Mouse (Mus musculus) hindbrain, embryonic 12.5 days (tissue): ENCODE data around the gene Xbp1. TPM values are rescaled to one million over a fixed set of nuclear protein-coding genes. Genes with fewer than 3 reads are reported as not detected.
"Not testable (repeated sequence)": the region's sequence is repeated elsewhere in the genome, so short reads cannot be mapped to it uniquely, and the experiment has no call there.

ENCODE experiments used
- ATAC-seq: fragments of 200-750 bp; cut with Nextera tagmentation; 2 replicates; pipeline ENCODE4 v1.8.0; 2017; ENCODE audit warnings: moderate TSS enrichment; ENCODE audit not compliant: low FRiP score
- H3K27ac ChIP-seq: fragments of 300-500 bp; sonication (generic); 2 replicates; pipeline ENCODE4 v1.5.1; 2016; ENCODE audit warnings: mild to moderate bottlenecking
- H3K27me3 ChIP-seq: fragments of 300-500 bp; sonication (generic); 2 replicates; pipeline ENCODE4 v1.6.1; 2016; ENCODE audit warnings: mild to moderate bottlenecking
- H3K36me3 ChIP-seq: fragments of 300-500 bp; sonication (generic); 2 replicates; pipeline ENCODE4 v1.6.1; 2016; ENCODE audit warnings: mild to moderate bottlenecking
- H3K4me1 ChIP-seq: fragments of 300-500 bp; sonication (generic); 2 replicates; pipeline ENCODE4 v1.6.1; 2016
- H3K4me2 ChIP-seq: fragments of 300-500 bp; sonication (generic); replicated peaks from 2 replicates; pipeline ENCODE4 v1.6.1; 2016; ENCODE audit warnings: mild to moderate bottlenecking
- H3K4me3 ChIP-seq: fragments of 300-500 bp; sonication (generic); 2 replicates; pipeline ENCODE4 v1.5.1; 2016; ENCODE audit warnings: mild to moderate bottlenecking
- H3K9ac ChIP-seq: fragments of 300-500 bp; sonication (generic); 2 replicates; pipeline ENCODE4 v1.6.1; 2016; ENCODE audit warnings: mild to moderate bottlenecking, moderate library complexity
- H3K9me3 ChIP-seq: fragments of 300-500 bp; sonication (generic); replicated peaks from 2 replicates; pipeline ENCODE4 v1.6.1; 2016; ENCODE audit warnings: mild to moderate bottlenecking
- WGBS: fragments of 180-500 bp; shearing (Covaris S2); methylation state at CpG from one replicate; pipeline ENCODE4 v1.1.7; 2016; 5-methylcytosine and 5-hydroxymethylcytosine counted together
- polyA plus RNA-seq: library from polyadenylated mRNA; unstranded; fragments of >200 nt; fragmentation: Nextera tagmentation; extraction: Ambion mirVana; gene quantifications from 2 replicates; pipeline ENCODE4 v1.2.1, GENCODE M21; 2016

Xbp1 gene
- 135 and 146 TPM in 2 replicates for polyA plus RNA-seq

- Histone ChIP-seq H3K4me3 (peak within 1 kb of the TSS; percentile 98), H3K9ac (peak within 1 kb of the TSS; percentile 96), H3K4me2 (peak within 1 kb of the TSS; percentile 70), H3K9me3 (no peaks in the 10 kb centered on the region), H3K27me3 (no peaks in the 10 kb centered on the region), H3K27ac (peak within 1 kb of the TSS; percentile 88), H3K36me3 (peaks cover 29% of the 10 kb centered on the region), H3K4me1 (peaks cover 25% of the 10 kb centered on the region)
- ATAC-seq = peak; percentile 98
- under 1% methylated on average over 67 of the region's 72 CpGs for WGBS
These were observed at the start of gene Xbp1 for GRCm38 (mm10) chr11:5520412-5521265. Xbp1 (plus strand) TSS chr11:5520659.

GRCm38 (mm10) chr11:5474130-5474529 lies 46.3 kb upstream of the Xbp1 start:
- ATAC-seq = no peak
- H3K9ac ChIP-seq = no peak overlapping the region
- WGBS = 14% methylated on average over 5 of the region's 5 CpGs
- no peak overlapping the region for H3K4me3 ChIP-seq
- no peaks in the 10 kb centered on the region for H3K36me3 ChIP-seq
- no peak overlapping the region for H3K4me2 ChIP-seq
- H3K9me3 ChIP-seq = no peaks in the 10 kb centered on the region
- no peak overlapping the region for H3K27ac ChIP-seq
- no peaks in the 10 kb centered on the region for H3K27me3 ChIP-seq
- H3K4me1 ChIP-seq = no peaks in the 10 kb centered on the region

- not testable (repeated sequence) for H3K4me2 ChIP-seq, ATAC-seq, H3K27ac ChIP-seq, H3K9me3 ChIP-seq, H3K4me3 ChIP-seq, H3K9ac ChIP-seq, H3K4me1 ChIP-seq, H3K36me3 ChIP-seq, H3K27me3 ChIP-seq
- 83% methylated on average over 2 of the region's 2 CpGs for WGBS
These were observed 44.8 kb upstream of the Xbp1 start for GRCm38 (mm10) chr11:5475556-5476118.

- Histone ChIP-seq H3K36me3 (no peaks in the 10 kb centered on the region), H3K27me3 (no peaks in the 10 kb centered on the region), H3K9ac (no peak overlapping the region), H3K4me2 (no peak overlapping the region), H3K27ac (no peak overlapping the region), H3K4me1 (no peaks in the 10 kb centered on the region), H3K4me3 (no peak overlapping the region), H3K9me3 (no peaks in the 10 kb centered on the region)
- WGBS = 88% methylated on average over 4 of the region's 4 CpGs
- ATAC-seq = no peak
These were observed 43.7 kb upstream of the Xbp1 start for GRCm38 (mm10) chr11:5476806-5477205.

- Histone ChIP-seq H3K9me3 (no peaks in the 10 kb centered on the region), H3K27ac (no peak overlapping the region), H3K9ac (no peak overlapping the region), H3K36me3 (no peaks in the 10 kb centered on the region), H3K4me3 (no peak overlapping the region), H3K4me1 (no peaks in the 10 kb centered on the region), H3K27me3 (no peaks in the 10 kb centered on the region), H3K4me2 (no peak overlapping the region)
- 83% methylated on average over 7 of the region's 7 CpGs for WGBS
- no peak for ATAC-seq
These were observed 42.3 kb upstream of the Xbp1 start for GRCm38 (mm10) chr11:5478193-5478592.

- Histone ChIP-seq H3K27ac (no peak overlapping the region), H3K4me2 (no peak overlapping the region), H3K36me3 (no peaks in the 10 kb centered on the region), H3K4me3 (no peak overlapping the region), H3K27me3 (no peaks in the 10 kb centered on the region), H3K9me3 (no peaks in the 10 kb centered on the region), H3K4me1 (no peaks in the 10 kb centered on the region), H3K9ac (no peak overlapping the region)
- WGBS = 88% methylated on average over 3 of the region's 3 CpGs
- no peak for ATAC-seq
These were observed 41.6 kb upstream of the Xbp1 start for GRCm38 (mm10) chr11:5478831-5479230.

- Histone ChIP-seq H3K4me2 (no peak overlapping the region), H3K9ac (no peak overlapping the region), H3K27me3 (no peaks in the 10 kb centered on the region), H3K36me3 (no peaks in the 10 kb centered on the region), H3K9me3 (no peaks in the 10 kb centered on the region), H3K4me3 (no peak overlapping the region), H3K4me1 (peaks cover 3% of the 10 kb centered on the region; the same call in 1 of the 2 replicates), H3K27ac (no peak overlapping the region)
- no peak for ATAC-seq
- WGBS = 90% methylated on average over 13 of the region's 13 CpGs
These were observed 37.9 kb upstream of the Xbp1 start for GRCm38 (mm10) chr11:5482581-5482980.

GRCm38 (mm10) chr11:5485193-5486011 lies 35.1 kb upstream of the Xbp1 start:
- H3K27ac ChIP-seq = no peak overlapping the region
- peak; percentile 68 for ATAC-seq
- 18% methylated on average over 15 of the region's 15 CpGs for WGBS

GRCm38 (mm10) chr11:5489433-5489832 lies 31.0 kb upstream of the Xbp1 start:
- not testable (repeated sequence) for ATAC-seq, H3K27ac ChIP-seq, H3K4me3 ChIP-seq, H3K4me2 ChIP-seq, H3K27me3 ChIP-seq, H3K36me3 ChIP-seq, H3K4me1 ChIP-seq, H3K9ac ChIP-seq, H3K9me3 ChIP-seq
- WGBS = 91% methylated on average over 10 of the region's 10 CpGs

More at GRCm38 (mm10) chr11:5485193-5486011, 35.1 kb upstream of the Xbp1 start:
- H3K36me3 ChIP-seq = no peaks in the 10 kb centered on the region
- H3K4me1 ChIP-seq = peaks cover 3% of the 10 kb centered on the region; the same call in 1 of the 2 replicates
- no peaks in the 10 kb centered on the region for H3K27me3 ChIP-seq
- H3K4me3 ChIP-seq = peak overlapping the region; percentile 30
- no peaks in the 10 kb centered on the region for H3K9me3 ChIP-seq
- peak overlapping the region; percentile 58 for H3K4me2 ChIP-seq
- H3K9ac ChIP-seq = peak overlapping the region; percentile 50; the same call in 1 of the 2 replicates

- WGBS = 84% methylated on average over 10 of the region's 10 CpGs
- no peak overlapping the region for H3K4me2 ChIP-seq
- H3K36me3 ChIP-seq = no peaks in the 10 kb centered on the region
- no peaks in the 10 kb centered on the region for H3K9me3 ChIP-seq
- H3K27me3 ChIP-seq = no peaks in the 10 kb centered on the region
- no peak overlapping the region for H3K9ac ChIP-seq
- ATAC-seq = no peak
- no peak overlapping the region for H3K27ac ChIP-seq
- H3K4me1 ChIP-seq = no peaks in the 10 kb centered on the region
- no peak overlapping the region for H3K4me3 ChIP-seq
These were observed 29.3 kb upstream of the Xbp1 start for GRCm38 (mm10) chr11:5490989-5491656.

- Histone ChIP-seq H3K4me3 (no peak overlapping the region), H3K27ac (no peak overlapping the region), H3K27me3 (no peaks in the 10 kb centered on the region), H3K9ac (no peak overlapping the region), H3K4me1 (no peaks in the 10 kb centered on the region), H3K9me3 (no peaks in the 10 kb centered on the region), H3K4me2 (no peak overlapping the region), H3K36me3 (no peaks in the 10 kb centered on the region)
- WGBS = 69% methylated on average over 7 of the region's 7 CpGs
- ATAC-seq = no peak
These were observed 28.5 kb upstream of the Xbp1 start for GRCm38 (mm10) chr11:5491912-5492311.

GRCm38 (mm10) chr11:5493869-5494268 lies 26.6 kb upstream of the Xbp1 start:
- no peak overlapping the region for H3K27ac ChIP-seq
- no peak overlapping the region for H3K4me2 ChIP-seq
- H3K4me1 ChIP-seq = no peaks in the 10 kb centered on the region
- no peak for ATAC-seq
- H3K9me3 ChIP-seq = no peaks in the 10 kb centered on the region
- no peaks in the 10 kb centered on the region for H3K36me3 ChIP-seq
- H3K4me3 ChIP-seq = no peak overlapping the region
- WGBS = 44% methylated on average over 2 of the region's 2 CpGs
- no peaks in the 10 kb centered on the region for H3K27me3 ChIP-seq
- no peak overlapping the region for H3K9ac ChIP-seq
